Mouse (Mus musculus) left cerebral cortex, postnatal 10 days (tissue): ENCODE measurements around the gene Sacs. TPM values are rescaled to one million over a fixed set of nuclear protein-coding genes. Genes with fewer than 3 reads are reported as not detected.

Source experiments
- DNase-seq, 2 experiments: peaks; one replicate each; pipeline ENCODE4 v3.0.0; 2021 to 2022; ENCODE audit warnings: low spot score in 2 of 2, mixed read lengths in 1 of 2; ENCODE audit errors: extremely low spot score in 1 of 2
- intact Hi-C: fragments of 180-260 bp; cut with DNase I; formaldehyde crosslinking; loops from one replicate; pipeline ENCODE4 v1.15.1; 2025
- total RNA-seq, 2 experiments: library from RNA; stranded (reverse); gene quantifications; 2 replicates each; pipeline ENCODE4 v1.2.3; 2021

Sacs gene
- total RNA-seq, 2 experiments from 2014 or later, result 56.8 to 59.6 TPM

- DNase-seq, result no peak
- intact Hi-C loops, result no loop called here
Observed at GRCm38 (mm10) chr14:61224387-61225077, 86.3 kb downstream of the Sacs start.

GRCm38 (mm10) chr14:61226151-61226550, 87.9 kb downstream of the Sacs start:
- DNase-seq, result no peak
- intact Hi-C loops, result no loop called here

- intact Hi-C loops, result no loop called here
- no peak for DNase-seq
Observed at GRCm38 (mm10) chr14:61229763-61230162, 91.5 kb downstream of the Sacs start.

GRCm38 (mm10) chr14:61230179-61230578, 91.9 kb downstream of the Sacs start:
- DNase-seq, result no peak
- intact Hi-C loops, result no loop called here

- intact Hi-C loops, result no loop called here
- peak in 1 of 2 experiments; percentile 11 for DNase-seq
Observed at GRCm38 (mm10) chr14:61232016-61232568, 93.8 kb downstream of the Sacs start.

GRCm38 (mm10) chr14:61235846-61236474, 97.7 kb downstream of the Sacs start:
- intact Hi-C loops, result no loop called here

GRCm38 (mm10) chr14:61237101-61237654, 98.9 kb downstream of the Sacs start:
- DNase-seq, result peak in 1 of 2 experiments; percentile 32
- intact Hi-C loops, result no loop called here

More at GRCm38 (mm10) chr14:61235846-61236474, 97.7 kb downstream of the Sacs start:
- DNase-seq, result no peak

- DNase-seq, result peak in 1 of 2 experiments; percentile 16
- intact Hi-C loops, result no loop called here
Observed at GRCm38 (mm10) chr14:61238751-61239150, 100.5 kb downstream of the Sacs start.

- intact Hi-C loops, result loop anchor here (5.0 kb wide), 1 partner anchor 50 kb away; no protein-coding TSS in a partner anchor
- DNase-seq, result no peak
Observed at GRCm38 (mm10) chr14:61242611-61243010, 104.4 kb downstream of the Sacs start.

- intact Hi-C loops, result no loop called here
Observed at GRCm38 (mm10) chr14:61246444-61246843, 108.2 kb downstream of the Sacs start.

GRCm38 (mm10) chr14:61252596-61253388, 114.5 kb downstream of the Sacs start:
- no peak for DNase-seq
- intact Hi-C loops, result no loop called here

More at GRCm38 (mm10) chr14:61246444-61246843, 108.2 kb downstream of the Sacs start:
- peak in 1 of 2 experiments; percentile 41 for DNase-seq

GRCm38 (mm10) chr14:61258352-61258751, 120.1 kb downstream of the Sacs start, which contains the start of gene Sgcg:
Gene Sgcg, minus strand, starts transcription at chr14:61258490.
- intact Hi-C loops, result no loop called here
- DNase-seq, result no peak

- no peak for DNase-seq
- intact Hi-C loops, result no loop called here
Observed at GRCm38 (mm10) chr14:61259084-61259483, 120.8 kb downstream of the Sacs start.

- DNase-seq, result peak in 1 of 2 experiments; percentile 28
- intact Hi-C loops, result no loop called here
Observed at GRCm38 (mm10) chr14:61267908-61268475, 129.7 kb downstream of the Sacs start.

- intact Hi-C loops, result no loop called here
- DNase-seq, result no peak
Observed at GRCm38 (mm10) chr14:61274414-61275198, 136.3 kb downstream of the Sacs start.

GRCm38 (mm10) chr14:61277285-61277684, 139.0 kb downstream of the Sacs start:
- DNase-seq, result peak in 1 of 2 experiments; percentile 41
- intact Hi-C loops, result no loop called here

- intact Hi-C loops, result no loop called here
- no peak for DNase-seq
Observed at GRCm38 (mm10) chr14:61278676-61279300, 140.5 kb downstream of the Sacs start.
